Mouse (Mus musculus): Measurements from ENCODE around the gene Mrps18a. TPM values are rescaled to one million over a fixed set of nuclear protein-coding genes. Genes with fewer than 3 reads are reported as not detected.

Mrps18a gene
- total and polyA plus RNA-seq, 3 experiments = 78.1 to 127 (median 126) TPM

DNA sequence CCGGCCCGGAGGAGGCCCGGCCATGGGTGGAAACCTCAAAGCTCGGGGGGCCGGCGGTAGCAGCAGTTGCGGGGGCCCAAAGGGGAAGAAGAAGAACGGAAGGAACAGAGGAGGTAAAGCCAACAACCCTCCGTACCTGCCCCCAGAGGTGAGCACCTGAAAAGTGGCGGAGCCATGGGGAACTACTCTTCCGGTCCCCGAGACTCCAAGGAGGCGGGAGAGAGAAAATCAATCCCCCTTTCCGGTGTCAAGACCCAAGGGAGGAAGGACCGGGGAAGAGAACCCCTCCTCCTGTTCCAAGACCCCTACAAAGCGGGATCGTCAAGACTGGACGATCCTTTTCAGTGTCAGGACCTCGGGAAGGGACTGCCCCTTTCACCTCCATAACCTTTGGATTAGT, 50.4 kb downstream of the Mrps18a start:
- Histone ChIP-seq H3K27me3 (replicated peaks) (no peaks in the 10 kb centered on the region), H3K4me2 (ENCODE audit: insufficient read depth, low read depth, poor library complexity, severe bottlenecking) (0 out of 2 replicates have a peak overlapping the region, but pooled peaks have one; percentile 0), H3K36me3 (replicated peaks in 1 of 2; ENCODE audit: control insufficient read depth in 1 of 2, insufficient read depth in 1 of 2, low read length in 1 of 2) (peaks cover 23 to 24% of the 10 kb centered on the region in 2 experiments), H3K9me3 (replicated peaks; ENCODE audit: low read length) (no peaks in the 10 kb centered on the region), H3K9ac (ENCODE audit: insufficient read depth, low read depth) (peak overlapping the region; percentile 97), H3K4me1 (ENCODE audit: control insufficient read depth in 1 of 2, insufficient read depth in 2 of 2) (peaks cover 16 to 35% of the 10 kb centered on the region in 2 experiments), H3K79me2 (replicated peaks; ENCODE audit: control insufficient read depth, extremely low read depth, insufficient read depth, poor library complexity, severe bottlenecking) (peaks cover 15% of the 10 kb centered on the region), H3K27ac (ENCODE audit: insufficient read depth, low read depth) (peak overlapping the region; percentile 98), H3K4me3 (replicated peaks in 1 of 3; ENCODE audit: low read depth in 2 of 3, low read length in 2 of 3, poor library complexity in 1 of 3) (peak overlapping the region; percentile 67 to 94 (median 82))
- DNase-seq (ENCODE audit: extremely low read depth) = no peak
- TF ChIP-seq ZNF384 (IDR thresholded peaks at IDR 0.05; ENCODE audit: low read depth, low read length) (no peak), CHD2 (IDR thresholded peaks at IDR 0.05; ENCODE audit: low read length) (no peak), MEF2A (IDR thresholded peaks at IDR 0.05; ENCODE audit: borderline replicate concordance, low read depth, low read length) (0 out of 2 replicates have a peak, but pooled peaks have one; percentile 17), TCF12 (IDR thresholded peaks at IDR 0.05; ENCODE audit: low read depth, low read length) (peak; percentile 14; the same call in 1 of the 2 replicates)
- dilution Hi-C loops (cut with MboI; ENCODE audit: extremely low pct_ligation_motif_present, extremely low pct_unique_long_range_greater_than_20kb, low sequenced_read_pairs) (no loop called here), in situ Hi-C loops (cut with MboI; ENCODE audit: low pct_ligation_motif_present, low pct_unique_long_range_greater_than_20kb, low sequenced_read_pairs) (no loop called here)

DNA sequence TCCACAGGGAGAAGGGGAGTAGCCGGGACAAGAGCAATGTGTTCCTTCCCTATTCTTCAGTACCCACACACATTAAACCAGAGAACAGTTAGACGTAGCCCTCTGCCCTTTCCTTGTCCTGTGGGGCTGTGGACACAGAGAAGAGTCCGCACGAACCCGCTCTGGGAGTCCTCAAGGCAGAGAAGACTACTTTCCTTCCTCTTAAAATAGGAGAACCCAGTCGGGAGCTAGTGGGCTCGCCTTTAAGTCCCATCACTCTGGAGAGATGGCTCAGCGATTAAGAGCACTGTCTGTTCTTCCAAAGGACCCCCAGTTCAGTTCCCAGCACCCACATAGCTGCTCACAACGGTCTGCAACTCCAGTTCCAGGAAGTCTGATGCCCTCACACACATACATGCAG, 50.9 kb downstream of the Mrps18a start:
- no peak for TF ChIP-seq JUND (conservative IDR thresholded peaks at IDR 0.05; ENCODE audit: low read depth, low read length)
- no peak for TF ChIP-seq NRF1 (IDR thresholded peaks at IDR 0.05; ENCODE audit: low read depth, low read length)
- no peak for TF ChIP-seq IRF4 (IDR thresholded peaks at IDR 0.05; ENCODE audit: low read depth, low read length)
- Histone ChIP-seq H3K36me3 (replicated peaks in 1 of 2; ENCODE audit: control insufficient read depth in 1 of 2, insufficient read depth in 1 of 2, low read length in 1 of 2) (peaks cover 29 to 30% of the 10 kb centered on the region in 2 experiments), H3K4me2 (ENCODE audit: insufficient read depth, low read depth, poor library complexity, severe bottlenecking) (peak overlapping the region; percentile 52), H3K4me3 (replicated peaks in 1 of 3; ENCODE audit: low read depth in 2 of 3, low read length in 2 of 3, poor library complexity in 1 of 3) (peak overlapping the region; percentile 67 to 94 (median 82)), H3K9me3 (replicated peaks; ENCODE audit: low read length) (no peaks in the 10 kb centered on the region), H3K9ac (ENCODE audit: insufficient read depth, low read depth) (peak overlapping the region; percentile 97), H3K79me2 (replicated peaks; ENCODE audit: control insufficient read depth, extremely low read depth, insufficient read depth, poor library complexity, severe bottlenecking) (peaks cover 15% of the 10 kb centered on the region), H3K27ac (ENCODE audit: insufficient read depth, low read depth) (peak overlapping the region; percentile 98), H3K4me1 (ENCODE audit: control insufficient read depth in 1 of 2, insufficient read depth in 2 of 2) (peaks cover 16 to 35% of the 10 kb centered on the region in 2 experiments), H3K27me3 (replicated peaks) (no peaks in the 10 kb centered on the region)
- in situ Hi-C loops (cut with MboI; ENCODE audit: low pct_ligation_motif_present, low pct_unique_long_range_greater_than_20kb, low sequenced_read_pairs) = no loop called here
- no peak for DNase-seq (ENCODE audit: extremely low read depth)
- dilution Hi-C loops (cut with MboI; ENCODE audit: extremely low pct_ligation_motif_present, extremely low pct_unique_long_range_greater_than_20kb, low sequenced_read_pairs) = no loop called here

DNA sequence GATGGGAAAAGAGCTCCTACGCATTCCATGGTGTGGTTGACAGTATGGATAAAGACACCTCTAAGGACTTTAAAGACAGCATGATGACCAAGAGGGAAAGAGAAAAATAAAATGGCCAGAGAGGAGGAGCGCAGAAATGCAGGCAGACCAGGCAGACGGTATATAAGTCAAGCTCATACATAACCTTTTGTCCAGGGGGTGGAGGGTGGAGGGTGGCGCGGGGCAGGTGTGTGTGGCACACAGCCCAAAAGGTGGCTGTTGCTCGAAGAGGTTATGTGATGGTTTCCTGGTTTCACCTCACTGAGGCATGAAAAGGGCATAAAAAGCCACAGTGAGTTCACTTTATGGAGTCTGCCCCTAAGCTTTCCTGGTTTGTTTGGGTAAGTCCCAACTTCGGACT, 51.8 kb downstream of the Mrps18a start:
- Histone ChIP-seq H3K79me2 (replicated peaks; ENCODE audit: control insufficient read depth, extremely low read depth, insufficient read depth, poor library complexity, severe bottlenecking) (peaks cover 15% of the 10 kb centered on the region), H3K4me1 (ENCODE audit: control insufficient read depth in 1 of 2, insufficient read depth in 2 of 2) (peaks cover 16 to 35% of the 10 kb centered on the region in 2 experiments), H3K9me3 (replicated peaks; ENCODE audit: low read length) (no peaks in the 10 kb centered on the region), H3K4me2 (ENCODE audit: insufficient read depth, low read depth, poor library complexity, severe bottlenecking) (peak overlapping the region; percentile 52), H3K36me3 (replicated peaks in 1 of 2; ENCODE audit: control insufficient read depth in 1 of 2, insufficient read depth in 1 of 2, low read length in 1 of 2) (peaks cover 37 to 38% of the 10 kb centered on the region in 2 experiments), H3K27me3 (replicated peaks) (no peaks in the 10 kb centered on the region), H3K9ac (ENCODE audit: insufficient read depth, low read depth) (peak overlapping the region; percentile 97), H3K4me3 (replicated peaks in 1 of 3; ENCODE audit: low read depth in 2 of 3, low read length in 2 of 3, poor library complexity in 1 of 3) (peak overlapping the region; percentile 51 to 94 (median 82)), H3K27ac (ENCODE audit: insufficient read depth, low read depth) (peak overlapping the region; percentile 98)
- no peak for DNase-seq (ENCODE audit: extremely low read depth)
- in situ Hi-C loops (cut with MboI; ENCODE audit: low pct_ligation_motif_present, low pct_unique_long_range_greater_than_20kb, low sequenced_read_pairs) = no loop called here
- TF ChIP-seq RAD21 (IDR thresholded peaks at IDR 0.05; ENCODE audit: low read depth, low read length) = no peak
- no peak for TF ChIP-seq RCOR1 (conservative IDR thresholded peaks at IDR 0.05; ENCODE audit: low read depth, low read length)
- TF ChIP-seq SIN3A (IDR thresholded peaks at IDR 0.05; ENCODE audit: low read length) = no peak
- no peak for TF ChIP-seq MEF2A (IDR thresholded peaks at IDR 0.05; ENCODE audit: borderline replicate concordance, low read depth, low read length)
- TF ChIP-seq JUN (IDR thresholded peaks at IDR 0.05; ENCODE audit: insufficient read depth, low read depth, low read length) = no peak
- TF ChIP-seq MXI1 (IDR thresholded peaks at IDR 0.05; ENCODE audit: low read depth, low read length) = no peak
- no peak for TF ChIP-seq POLR2AphosphoS2 (IDR thresholded peaks at IDR 0.05; ENCODE audit: low read depth, low read length)
- TF ChIP-seq TCF12 (IDR thresholded peaks at IDR 0.05; ENCODE audit: low read depth, low read length) = no peak
- TF ChIP-seq SMC3 (IDR thresholded peaks at IDR 0.05; ENCODE audit: low read depth, low read length) = no peak
- TF ChIP-seq CTCF (conservative IDR thresholded peaks at IDR 0.05 in 1 of 2, IDR thresholded peaks at IDR 0.05 in 1 of 2; ENCODE audit: low read depth in 2 of 2, low read length in 2 of 2) = no peak
- TF ChIP-seq EP300 (IDR thresholded peaks at IDR 0.05; ENCODE audit: low read length) = no peak
- dilution Hi-C loops (cut with MboI; ENCODE audit: extremely low pct_ligation_motif_present, extremely low pct_unique_long_range_greater_than_20kb, low sequenced_read_pairs) = no loop called here

All from CH12.LX (cell line).